In the genomic region with DNA sequence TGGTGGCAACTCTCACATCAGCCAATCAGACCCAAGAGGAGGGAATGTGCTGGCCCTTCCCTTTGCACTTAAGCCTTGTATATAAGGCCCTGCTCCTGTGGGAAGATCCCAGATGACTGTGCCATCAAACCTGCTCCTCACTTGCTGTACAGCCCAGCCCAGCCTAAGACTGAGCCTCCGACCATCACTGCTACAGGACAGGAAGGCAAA, we compare ENCODE assay signal across 16 mouse cellular contexts. TPM values are rescaled to one million over a fixed set of nuclear protein-coding genes. Genes with fewer than 3 reads are reported as not detected.
DNase-seq lines count a peak whose midpoint lies in the region; ATAC-seq and TF ChIP-seq lines count a peak whose summit lies in the region.
"Had no signal": no experiment of that assay in that cellular context is flagged by ENCODE, and none has a peak within 500 bp of the region (broad histone marks: within the 10 kb centered on the region; RNA-seq: fewer than 3 reads in every experiment).

A gene (plus strand): TSS at position 111 of the 210 bp plus-strand sequence.

- TF ChIP-seq CTCF in lung, embryonic 14.5 days (IDR thresholded peaks at IDR 0.05; ENCODE audit: low read depth) = no peak
- no peak for TF ChIP-seq CTCF in stomach, postnatal 0 days (IDR thresholded peaks at IDR 0.05; ENCODE audit: low read depth)

- H3K4me3 ChIP-seq in heart, embryonic 13.5 days = no peak within 1 kb of the TSS
- no peak within 1 kb of the TSS for H3K4me3 ChIP-seq in lung, embryonic 14.5 days (ENCODE audit: low read depth, low read length)
- no peak within 1 kb of the TSS for H3K4me3 ChIP-seq in limb, embryonic 11.5 days (ENCODE audit: low read depth, low read length)
- H3K4me3 ChIP-seq in stomach, postnatal 0 days (ENCODE audit: low read depth, low read length) = no peak within 1 kb of the TSS
- H3K4me3 ChIP-seq: embryonic facial prominence, embryonic 12.5 days; forebrain, embryonic 12.5 days; liver, embryonic 15.5 days; midbrain, embryonic 10.5 days; stomach, embryonic 15.5 days had no signal

- peaks cover 28% of the 10 kb centered on the region for H3K4me1 ChIP-seq in heart, embryonic 13.5 days
- H3K4me1 ChIP-seq in lung, embryonic 14.5 days (ENCODE audit: insufficient read depth) = no peaks in the 10 kb centered on the region
- peaks cover 7% of the 10 kb centered on the region for H3K4me1 ChIP-seq in limb, embryonic 11.5 days (ENCODE audit: control insufficient read depth, insufficient read depth, low read length)
- H3K4me1 ChIP-seq in stomach, postnatal 0 days (replicated peaks; ENCODE audit: control insufficient read depth, insufficient read depth) = no peaks in the 10 kb centered on the region
- H3K4me1 ChIP-seq: liver, embryonic 15.5 days; stomach, embryonic 15.5 days had no signal

- peak within 1 kb of the TSS; percentile 88 for H3K27ac ChIP-seq in heart, embryonic 13.5 days (replicated peaks)
- H3K27ac ChIP-seq in lung, embryonic 14.5 days (ENCODE audit: low read depth) = peak within 1 kb of the TSS; percentile 1; the same call in 1 of the 2 replicates
- no peak within 1 kb of the TSS for H3K27ac ChIP-seq in limb, embryonic 11.5 days (replicated peaks; ENCODE audit: low read depth, low read length)
- 0 out of 2 replicates have a peak within 1 kb of the TSS, but pooled peaks have one; percentile 35 for H3K27ac ChIP-seq in stomach, postnatal 0 days (replicated peaks)
- H3K27ac ChIP-seq: embryonic facial prominence, embryonic 12.5 days; forebrain, embryonic 12.5 days; liver, embryonic 15.5 days; stomach, embryonic 15.5 days had no signal

- 41% methylated on average over 1 of the region's 1 CpGs for WGBS in heart, embryonic 13.5 days
- 27% methylated on average over 1 of the region's 1 CpGs for WGBS in lung, embryonic 14.5 days
- WGBS in limb, embryonic 11.5 days = 38% methylated on average over 1 of the region's 1 CpGs
- WGBS in stomach, postnatal 0 days = 35% methylated on average over 1 of the region's 1 CpGs

- TF ChIP-seq EP300 in stomach, postnatal 0 days (optimal IDR thresholded peaks at IDR 0.05) = no peak

- no peaks in the 10 kb centered on the region for H3K9me3 ChIP-seq in heart, embryonic 13.5 days
- H3K9me3 ChIP-seq in lung, embryonic 14.5 days (ENCODE audit: low read depth, low read length) = no peaks in the 10 kb centered on the region
- H3K9me3 ChIP-seq in limb, embryonic 11.5 days (ENCODE audit: control insufficient read depth, low read length) = no peaks in the 10 kb centered on the region
- no peaks in the 10 kb centered on the region for H3K9me3 ChIP-seq in stomach, postnatal 0 days (ENCODE audit: control insufficient read depth, low read length)
- H3K9me3 ChIP-seq: embryonic facial prominence, embryonic 12.5 days; forebrain, embryonic 12.5 days; liver, embryonic 15.5 days; midbrain, embryonic 10.5 days; stomach, embryonic 15.5 days had no signal

- DNase-seq in heart, postnatal 36 days = no peak
- DNase-seq in lung, embryonic 14.5 days = no peak
- DNase-seq in lung, postnatal 25 days (ENCODE audit: low spot score) = no peak
- no peak for DNase-seq in limb, embryonic 11.5 days (ENCODE audit: low spot score)
- DNase-seq in stomach, postnatal 0 days (ENCODE audit: low spot score) = no peak
- DNase-seq in embryo, embryonic 10 days (ENCODE audit: low spot score) = no peak
- DNase-seq: cerebellum, adult 11 months; cerebellum, postnatal 36 days; spleen, adult 18-20 months had no signal

- peak within 1 kb of the TSS; percentile 50 for H3K9ac ChIP-seq in heart, embryonic 13.5 days
- no peak within 1 kb of the TSS for H3K9ac ChIP-seq in lung, embryonic 14.5 days
- H3K9ac ChIP-seq in limb, embryonic 11.5 days (ENCODE audit: low read length) = no peak within 1 kb of the TSS
- H3K9ac ChIP-seq in stomach, postnatal 0 days (ENCODE audit: low read length) = peak within 1 kb of the TSS; percentile 27; the same call in 1 of the 2 replicates
- H3K9ac ChIP-seq: embryonic facial prominence, embryonic 12.5 days; liver, embryonic 15.5 days; stomach, embryonic 15.5 days had no signal

- intact Hi-C loops in heart, postnatal 36 days (cut with DNase I) = no loop called here

- H3K4me2 ChIP-seq in heart, embryonic 13.5 days = peak within 1 kb of the TSS; percentile 33
- no peak within 1 kb of the TSS for H3K4me2 ChIP-seq in lung, embryonic 14.5 days
- H3K4me2 ChIP-seq in limb, embryonic 11.5 days (ENCODE audit: low read depth, severe bottlenecking) = peak within 1 kb of the TSS; percentile 0; the same call in 1 of the 2 replicates
- no peak within 1 kb of the TSS for H3K4me2 ChIP-seq in stomach, postnatal 0 days (replicated peaks; ENCODE audit: low read depth)
- H3K4me2 ChIP-seq: embryonic facial prominence, embryonic 12.5 days; forebrain, embryonic 12.5 days; liver, embryonic 15.5 days; stomach, embryonic 15.5 days had no signal

- H3K36me3 ChIP-seq in heart, embryonic 13.5 days = no peaks in the 10 kb centered on the region
- no peaks in the 10 kb centered on the region for H3K36me3 ChIP-seq in lung, embryonic 14.5 days (ENCODE audit: insufficient read depth)
- H3K36me3 ChIP-seq in limb, embryonic 11.5 days (ENCODE audit: control insufficient read depth, insufficient read depth, low read length) = no peaks in the 10 kb centered on the region
- no peaks in the 10 kb centered on the region for H3K36me3 ChIP-seq in stomach, postnatal 0 days (ENCODE audit: control insufficient read depth, insufficient read depth, low read length)
- H3K36me3 ChIP-seq: embryonic facial prominence, embryonic 12.5 days; forebrain, embryonic 12.5 days; liver, embryonic 15.5 days; midbrain, embryonic 10.5 days; stomach, embryonic 15.5 days had no signal

- peaks cover 46% of the 10 kb centered on the region for H3K27me3 ChIP-seq in heart, embryonic 13.5 days (replicated peaks)
- H3K27me3 ChIP-seq in lung, embryonic 14.5 days (ENCODE audit: insufficient read depth, low read length) = no peaks in the 10 kb centered on the region
- H3K27me3 ChIP-seq in limb, embryonic 11.5 days (ENCODE audit: control insufficient read depth, insufficient read depth, low read length) = peaks cover 2% of the 10 kb centered on the region; the same call in 1 of the 2 replicates
- no peaks in the 10 kb centered on the region for H3K27me3 ChIP-seq in stomach, postnatal 0 days (ENCODE audit: control insufficient read depth, insufficient read depth, low read length)
- H3K27me3 ChIP-seq: stomach, embryonic 15.5 days had no signal

- ATAC-seq in heart, embryonic 13.5 days (ENCODE audit: extremely low read depth, insufficient number of reproducible peaks, low FRiP score, low TSS enrichment) = no peak
- no peak for ATAC-seq in lung, embryonic 14.5 days (ENCODE audit: insufficient read depth)
- no peak for ATAC-seq in limb, embryonic 11.5 days (ENCODE audit: insufficient number of reproducible peaks, low FRiP score, low TSS enrichment, low read depth)
- ATAC-seq in stomach, postnatal 0 days (ENCODE audit: low FRiP score, low TSS enrichment) = no peak

RNA-seq across cellular contexts. Expression of the gene that starts here (rescaled TPM):
- polyA plus RNA-seq in heart, embryonic 13.5 days (2015; fragmentation: Nextera tagmentation; extraction: Ambion mirVana) = 0.36 and 0.37 TPM in 2 replicates
- under 1 TPM; 0.06 to 0.16 TPM for total RNA-seq in heart, postnatal 36 days (2021)
- not detected in 2 replicates for polyA plus RNA-seq in lung, embryonic 14.5 days (2014; fragmentation: Nextera tagmentation; extraction: Ambion mirVana)
- polyA plus RNA-seq in limb, embryonic 11.5 days (2014; fragmentation: Nextera tagmentation; extraction: Ambion mirVana) = 0.17 and 0.18 TPM in 2 replicates
- 1.8 and 1.9 TPM in 2 replicates for polyA plus RNA-seq in stomach, postnatal 0 days (2015; fragmentation: Nextera tagmentation; extraction: Ambion mirVana)
- total RNA-seq: granulocyte monocyte progenitor cell, adult 5-6 weeks had no signal
- polyA plus RNA-seq: midbrain, embryonic 10.5 days had no signal

Comparison
In these comparisons a context has a peak if more than half of its experiments do, and no peak if none do; other contexts are left out.
1. H3K4me2 ChIP-seq: peak in heart, embryonic 13.5 days (single experiment) and limb, embryonic 11.5 days (single experiment); none in lung, embryonic 14.5 days (single experiment) and stomach, postnatal 0 days (single experiment).
2. H3K9ac ChIP-seq: peak in heart, embryonic 13.5 days (single experiment) and stomach, postnatal 0 days (single experiment); none in lung, embryonic 14.5 days (single experiment) and limb, embryonic 11.5 days (single experiment).